Mouse (Mus musculus): ENCODE results near the gene Ttc27.
"Not testable (repeated sequence)": the region's sequence is repeated elsewhere in the genome, so short reads cannot be mapped to it uniquely, and the experiment has no call there.

Ttc27 gene

DNA sequence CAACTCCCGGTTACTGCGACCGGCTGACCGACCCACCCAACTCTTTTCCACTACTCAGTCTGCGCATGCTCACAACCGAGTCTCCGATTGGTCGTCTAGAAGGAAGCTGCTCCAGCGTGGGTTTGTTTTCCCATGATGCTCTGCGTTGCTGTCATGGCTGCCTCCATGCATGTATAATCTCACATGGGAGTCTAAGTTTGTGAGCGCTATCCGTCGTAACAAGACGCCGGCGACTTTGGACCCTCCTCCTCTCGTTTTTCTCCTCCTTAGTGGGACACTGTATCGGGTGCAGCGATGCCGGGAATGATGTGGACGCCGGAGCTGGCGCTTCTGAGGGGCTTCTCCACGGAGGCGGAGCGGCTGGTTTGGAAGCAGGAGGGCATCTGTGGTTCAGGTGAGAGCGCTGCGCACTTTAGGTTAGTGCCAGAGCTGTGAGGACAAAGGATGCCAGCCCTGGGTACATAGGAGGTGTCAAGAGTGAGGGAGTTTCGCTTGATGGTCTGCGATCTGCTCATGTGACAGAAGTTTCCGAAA is at the start of gene Ttc27:
TSS of gene Ttc27 (plus strand) at position 115 of the 534 bp plus-strand sequence.
- DNase-seq (ENCODE audit: low spot score): peak; percentile 93

GRCm38 (mm10) chr17:74668010-74668409 is 49.5 kb upstream of the Ttc27 start:
- DNase-seq (ENCODE audit: low spot score): no peak

- no peak for DNase-seq (ENCODE audit: low spot score)
Observed at GRCm38 (mm10) chr17:74670031-74670430, 47.5 kb upstream of the Ttc27 start.

DNA sequence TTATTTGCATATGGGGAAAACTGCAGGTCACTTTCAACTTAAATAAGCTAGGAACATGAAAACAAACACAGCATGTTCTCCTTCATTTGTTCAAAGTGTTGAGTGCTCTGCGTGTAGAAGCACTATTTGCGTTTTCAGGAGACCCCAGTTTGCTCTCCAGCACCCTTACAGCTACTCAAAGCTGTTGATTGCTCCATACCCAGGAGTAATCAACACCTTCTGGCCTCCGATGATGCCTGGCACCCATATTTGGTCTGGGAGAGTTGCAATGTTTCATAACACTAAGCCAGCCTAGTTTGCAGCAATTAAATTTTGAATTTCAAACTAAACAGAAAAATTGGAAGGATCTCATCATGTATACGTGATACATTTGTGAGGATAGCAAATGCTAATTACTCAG is 45.1 kb upstream of the Ttc27 start:
- no peak for DNase-seq (ENCODE audit: low spot score)

DNA sequence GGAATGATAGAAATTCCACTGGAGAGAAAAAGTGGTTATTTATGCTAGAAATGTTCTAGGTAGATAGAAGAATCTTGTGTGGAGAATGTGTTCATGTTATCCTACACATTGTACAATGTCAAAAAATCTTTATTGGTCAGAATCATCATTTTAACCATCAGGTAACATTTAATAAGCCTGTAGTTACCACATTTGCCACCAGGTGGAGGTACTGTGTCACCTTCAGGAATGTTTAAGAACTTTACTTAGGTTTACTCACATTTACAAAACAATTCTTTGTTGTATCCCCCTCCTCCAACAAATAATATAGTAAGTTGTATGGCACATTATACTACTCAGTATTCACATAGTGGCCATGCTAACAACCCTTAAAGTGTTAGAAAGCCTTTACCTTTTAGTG is 44.3 kb upstream of the Ttc27 start:
- no peak for DNase-seq (ENCODE audit: low spot score)

GRCm38 (mm10) chr17:74678061-74678460 is 39.5 kb upstream of the Ttc27 start:
- no peak for DNase-seq (ENCODE audit: low spot score)

GRCm38 (mm10) chr17:74684927-74685326 is 32.6 kb upstream of the Ttc27 start:
- DNase-seq (ENCODE audit: low spot score): no peak

GRCm38 (mm10) chr17:74688555-74688954 is 29.0 kb upstream of the Ttc27 start:
- DNase-seq (ENCODE audit: low spot score): no peak

GRCm38 (mm10) chr17:74689406-74689805 is 28.1 kb upstream of the Ttc27 start:
- no peak for DNase-seq (ENCODE audit: low spot score)

DNA sequence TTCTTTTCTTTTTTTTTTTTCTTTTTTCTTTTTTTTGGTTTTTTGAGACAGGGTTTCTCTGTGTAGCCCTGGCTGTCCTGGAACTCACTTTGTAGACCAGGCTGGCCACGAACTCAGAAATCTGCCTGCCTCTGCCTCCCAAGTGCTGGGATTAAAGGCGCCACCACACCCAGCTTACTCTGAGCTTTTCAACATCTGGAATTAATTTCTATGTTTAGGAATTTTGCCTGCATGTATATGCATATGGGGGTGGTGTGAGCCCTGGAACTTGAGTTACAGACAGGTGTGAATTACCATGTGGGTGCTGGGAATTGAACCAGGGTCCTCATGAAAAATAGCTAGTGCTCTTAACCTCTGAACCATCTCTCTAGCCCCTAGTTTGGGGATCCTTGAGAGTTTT is 15.9 kb upstream of the Ttc27 start:
- not testable (repeated sequence) for DNase-seq (ENCODE audit: low spot score)

DNA sequence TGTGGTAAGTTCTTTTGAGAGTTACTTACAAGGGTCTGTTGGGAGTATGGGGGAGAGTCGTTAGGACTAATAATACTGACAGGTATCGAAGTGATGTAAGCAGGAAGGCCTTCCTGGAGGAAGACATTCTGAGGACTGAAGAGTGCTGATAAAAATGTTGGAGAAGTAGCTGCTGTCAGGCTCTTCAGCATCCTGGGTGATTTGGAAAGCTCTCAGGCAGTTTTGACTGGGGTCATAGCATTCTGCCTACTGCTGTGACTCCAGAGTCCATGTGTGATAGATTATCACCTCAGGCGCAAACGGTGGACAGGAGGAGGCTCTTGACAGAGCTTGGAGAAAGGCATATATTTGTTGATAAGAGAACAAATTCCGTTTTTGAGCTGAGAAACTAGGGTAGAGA is 12.1 kb upstream of the Ttc27 start:
- no peak for DNase-seq (ENCODE audit: low spot score)

DNA sequence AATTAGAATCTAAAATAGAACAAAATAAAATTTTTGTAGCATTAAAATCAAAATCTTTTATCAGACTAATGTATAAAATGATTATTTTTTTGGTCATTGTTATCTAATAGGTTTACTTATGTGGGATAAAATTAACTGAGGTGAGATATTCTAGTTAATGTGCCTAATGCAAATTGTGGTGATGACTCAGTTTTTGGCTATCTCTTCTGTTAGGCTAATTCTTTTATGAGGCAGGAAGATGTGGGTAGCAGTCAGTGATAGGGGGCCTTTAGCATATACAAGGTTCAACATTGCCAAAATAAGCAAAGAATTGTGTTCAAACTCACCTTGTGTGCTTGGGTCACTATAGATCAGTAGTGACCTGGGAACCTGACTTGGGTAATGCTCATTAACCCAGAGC is 10.9 kb upstream of the Ttc27 start:
- DNase-seq (ENCODE audit: low spot score): no peak

- DNase-seq (ENCODE audit: low spot score): no peak
Observed at GRCm38 (mm10) chr17:74707637-74708152, 9.8 kb upstream of the Ttc27 start.

- no peak for DNase-seq (ENCODE audit: low spot score)
Observed at GRCm38 (mm10) chr17:74710731-74711130, 6.8 kb upstream of the Ttc27 start.

DNA sequence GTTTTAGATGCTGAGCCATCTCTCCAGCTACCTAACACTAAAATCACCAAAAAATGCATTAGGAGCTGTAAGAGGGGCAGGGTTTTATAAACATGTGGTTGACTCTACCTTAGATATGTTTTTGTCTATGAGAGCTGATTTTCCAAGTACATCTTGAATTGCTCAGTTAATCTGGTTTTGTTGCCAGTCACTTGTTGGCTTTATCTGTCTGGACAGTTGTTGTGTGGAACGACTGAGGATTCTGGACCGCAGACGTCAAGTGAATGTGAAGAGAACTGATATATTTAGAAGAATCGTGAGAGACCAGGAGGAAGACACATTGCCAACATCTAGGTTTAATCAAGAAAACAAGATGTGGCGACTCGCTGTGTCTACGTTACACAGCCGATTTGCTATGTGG is 5.9 kb upstream of the Ttc27 start:
- DNase-seq (ENCODE audit: low spot score): no peak

GRCm38 (mm10) chr17:74715128-74715527 is 2.4 kb upstream of the Ttc27 start:
- no peak for DNase-seq (ENCODE audit: low spot score)

DNA sequence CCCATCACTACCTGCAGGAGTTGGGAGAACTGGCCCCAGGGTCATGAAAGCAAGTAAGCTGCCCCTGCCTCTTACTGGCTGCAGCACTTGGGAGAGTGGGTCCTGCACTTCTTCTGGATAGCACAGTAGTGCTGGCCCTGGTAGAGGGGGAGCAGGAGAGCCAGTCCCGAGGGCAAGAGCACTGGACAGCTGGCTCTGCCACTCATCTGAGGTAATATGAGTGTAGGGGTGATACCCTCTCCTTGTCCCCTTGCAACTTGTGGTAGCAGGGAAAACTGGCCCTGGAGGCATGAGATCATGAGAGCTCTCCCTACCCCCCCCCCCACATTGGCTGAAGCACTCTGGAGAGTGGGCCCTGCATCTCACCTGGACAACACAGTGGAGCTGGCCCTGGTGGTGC is 1.8 kb upstream of the Ttc27 start:
- no peak for DNase-seq (ENCODE audit: low spot score)

DNA sequence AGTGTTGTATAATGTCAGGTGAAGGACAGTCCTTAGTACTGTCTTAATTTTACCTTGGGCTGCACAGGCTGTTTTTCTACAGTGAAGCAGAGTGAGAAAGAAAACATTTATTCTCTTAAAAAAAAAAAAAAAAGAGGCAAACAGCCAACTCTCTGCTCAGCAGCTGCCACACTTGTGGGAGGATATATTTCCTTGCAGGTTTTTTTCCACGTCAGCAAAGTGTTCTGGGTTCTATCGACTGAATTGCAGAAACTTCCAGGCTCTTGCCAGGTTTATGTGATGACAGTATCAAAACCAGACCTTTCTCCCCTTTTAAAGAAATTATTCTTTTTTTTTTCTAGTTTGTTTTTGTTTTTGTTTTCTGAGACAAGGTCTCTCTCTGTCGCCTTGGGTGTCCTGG is 889 bp upstream of the Ttc27 start:
- DNase-seq (ENCODE audit: low spot score): no peak

- DNase-seq (ENCODE audit: low spot score): no peak
Observed at GRCm38 (mm10) chr17:74717091-74717617, 378 bp upstream of the Ttc27 start.

- no peak for DNase-seq (ENCODE audit: low spot score)
Observed at GRCm38 (mm10) chr17:74732872-74733271, 15.3 kb downstream of the Ttc27 start.

- no peak for DNase-seq (ENCODE audit: low spot score)
Observed at GRCm38 (mm10) chr17:74735392-74735791, 17.9 kb downstream of the Ttc27 start.

- no peak for DNase-seq (ENCODE audit: low spot score)
Observed at GRCm38 (mm10) chr17:74749659-74750058, 32.1 kb downstream of the Ttc27 start.

- DNase-seq (ENCODE audit: low spot score): no peak
Observed at GRCm38 (mm10) chr17:74751026-74751425, 33.5 kb downstream of the Ttc27 start.

GRCm38 (mm10) chr17:74752906-74753627 is 35.5 kb downstream of the Ttc27 start:
- no peak for DNase-seq (ENCODE audit: low spot score)

Measured in ovary, postnatal 36 days (tissue).